Mouse (Mus musculus) adrenal gland, postnatal 4 days (tissue): Measurements from ENCODE around the gene Stard5. TPM values are rescaled to one million over a fixed set of nuclear protein-coding genes. Genes with fewer than 3 reads are reported as not detected.

Experiments
- DNase-seq, 2 experiments: peaks; one replicate each; pipeline ENCODE4 v3.0.0; 2021 to 2022; ENCODE audit warnings: low spot score in 2 of 2, mixed read lengths in 2 of 2
- total RNA-seq, 2 experiments: library from RNA; stranded (reverse); gene quantifications; 2 replicates each; pipeline ENCODE4 v1.2.3; 2021

The Stard5 gene
- total RNA-seq, 2 experiments from 2014 or later: 28.3 to 28.9 TPM

DNA sequence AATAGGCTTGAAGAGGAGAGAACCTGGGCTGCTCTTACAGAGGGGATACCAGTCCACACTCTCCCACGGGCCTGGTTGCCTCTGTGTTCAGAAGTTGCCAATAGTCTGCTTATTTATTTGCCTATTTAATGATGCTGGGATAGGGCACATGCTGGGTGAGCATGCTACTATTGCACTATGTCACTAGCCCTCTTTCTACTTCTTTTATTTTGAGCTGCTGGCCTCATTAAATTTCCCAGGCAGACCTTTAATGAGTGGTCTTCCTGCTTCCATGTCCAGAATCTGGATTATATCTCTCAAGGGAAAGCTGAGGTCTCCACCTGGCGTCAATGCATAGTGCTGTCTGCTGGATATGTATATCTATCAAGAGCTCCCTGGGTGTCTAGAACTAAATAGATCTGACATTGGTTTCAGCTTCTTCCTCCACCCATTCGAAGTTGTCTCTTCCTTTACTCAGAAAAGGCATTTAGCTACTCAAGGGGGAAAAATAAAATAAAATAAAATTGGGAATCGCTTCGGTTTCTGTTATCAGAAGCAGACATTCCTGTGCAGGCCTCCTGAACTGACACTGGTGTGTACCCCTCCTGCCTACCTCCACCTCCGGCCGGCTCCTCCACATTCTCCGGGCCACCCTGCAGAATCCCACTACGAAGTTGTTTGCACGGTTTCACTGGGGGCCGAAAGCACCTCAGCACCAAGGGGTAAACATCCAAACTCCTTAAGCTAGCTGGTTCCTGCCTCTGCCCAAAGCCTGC, 509 bp upstream of the Stard5 start:
- no peak for DNase-seq

DNA sequence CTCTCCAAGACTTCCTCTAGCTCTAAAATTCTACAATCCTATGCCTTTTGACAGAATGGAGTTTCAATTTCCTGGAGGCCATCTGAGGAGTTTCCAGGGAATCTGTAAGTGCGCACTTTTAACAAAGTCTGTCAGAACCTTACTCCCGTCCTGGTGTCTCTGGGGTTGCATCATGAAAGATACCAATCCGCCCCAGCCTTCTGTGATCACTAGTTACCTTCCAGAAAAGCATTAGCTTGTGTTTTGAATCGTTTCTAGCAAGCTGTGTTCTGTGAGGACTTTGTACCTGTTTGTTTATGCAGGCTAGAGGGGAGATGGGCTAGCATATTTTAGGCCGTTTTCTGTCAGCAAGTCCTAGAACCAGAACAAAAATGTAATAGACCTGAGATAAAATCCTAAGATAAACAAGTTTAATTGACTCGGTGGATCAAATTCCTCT, 942 bp downstream of the Stard5 start:
- no peak for DNase-seq

DNA sequence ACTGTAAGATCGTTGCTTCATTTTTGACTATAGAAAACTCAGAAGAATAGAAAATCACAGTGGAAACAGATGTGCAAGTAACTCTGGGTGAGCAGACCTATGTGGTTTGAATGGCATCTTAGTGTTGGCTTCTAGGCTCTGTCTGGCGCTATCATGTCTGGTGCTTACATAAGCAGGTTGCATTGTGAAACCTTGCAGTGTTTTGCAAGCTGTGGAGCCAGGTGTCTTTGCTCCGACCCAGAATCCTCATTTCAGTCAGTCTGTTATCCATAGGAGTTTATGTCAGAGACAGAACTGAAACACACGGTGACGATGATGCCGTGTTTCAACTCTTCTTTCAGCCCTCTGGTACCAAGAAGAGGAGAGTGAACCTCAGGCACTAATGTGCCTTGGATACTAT, 2.1 kb downstream of the Stard5 start:
- DNase-seq: no peak

DNA sequence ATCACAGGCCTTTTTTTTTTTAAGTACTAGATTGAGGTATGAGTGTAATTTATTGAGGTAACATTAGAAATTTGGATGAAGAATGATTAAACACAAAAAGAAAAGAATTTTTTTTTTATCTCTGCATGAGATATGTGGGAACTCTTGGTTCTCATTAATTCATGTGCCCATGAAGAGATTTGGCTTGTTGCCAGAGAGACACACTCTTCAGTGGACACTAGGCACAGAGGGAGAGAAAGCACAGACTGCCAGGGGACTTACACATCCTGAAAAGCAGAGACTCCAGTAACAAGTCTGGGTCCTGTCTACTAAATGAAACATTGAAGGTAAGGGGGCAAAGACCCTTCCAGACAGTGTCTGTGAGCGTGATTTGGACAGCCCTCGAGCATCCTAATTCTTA, 4.0 kb downstream of the Stard5 start:
- no peak for DNase-seq

DNA sequence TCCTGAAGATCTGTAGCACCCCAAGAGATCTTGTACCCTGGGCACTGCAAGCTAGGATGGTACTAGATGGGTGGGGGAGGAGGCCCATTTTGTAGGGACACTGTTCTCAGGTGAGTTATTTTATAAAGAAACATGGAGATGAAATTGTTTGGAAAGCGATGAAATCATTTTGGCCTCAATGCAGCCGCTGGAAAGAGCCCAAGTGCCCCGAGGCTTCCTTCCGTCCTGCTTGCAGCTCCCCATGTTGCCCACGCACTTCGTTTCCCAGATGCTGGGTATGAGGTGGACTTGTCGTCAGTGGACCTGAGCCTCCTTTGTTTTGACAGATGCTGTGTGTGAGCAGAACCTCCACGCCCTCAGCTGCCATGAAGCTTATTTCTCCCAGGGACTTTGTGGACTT, 4.7 kb downstream of the Stard5 start:
- DNase-seq: no peak

DNA sequence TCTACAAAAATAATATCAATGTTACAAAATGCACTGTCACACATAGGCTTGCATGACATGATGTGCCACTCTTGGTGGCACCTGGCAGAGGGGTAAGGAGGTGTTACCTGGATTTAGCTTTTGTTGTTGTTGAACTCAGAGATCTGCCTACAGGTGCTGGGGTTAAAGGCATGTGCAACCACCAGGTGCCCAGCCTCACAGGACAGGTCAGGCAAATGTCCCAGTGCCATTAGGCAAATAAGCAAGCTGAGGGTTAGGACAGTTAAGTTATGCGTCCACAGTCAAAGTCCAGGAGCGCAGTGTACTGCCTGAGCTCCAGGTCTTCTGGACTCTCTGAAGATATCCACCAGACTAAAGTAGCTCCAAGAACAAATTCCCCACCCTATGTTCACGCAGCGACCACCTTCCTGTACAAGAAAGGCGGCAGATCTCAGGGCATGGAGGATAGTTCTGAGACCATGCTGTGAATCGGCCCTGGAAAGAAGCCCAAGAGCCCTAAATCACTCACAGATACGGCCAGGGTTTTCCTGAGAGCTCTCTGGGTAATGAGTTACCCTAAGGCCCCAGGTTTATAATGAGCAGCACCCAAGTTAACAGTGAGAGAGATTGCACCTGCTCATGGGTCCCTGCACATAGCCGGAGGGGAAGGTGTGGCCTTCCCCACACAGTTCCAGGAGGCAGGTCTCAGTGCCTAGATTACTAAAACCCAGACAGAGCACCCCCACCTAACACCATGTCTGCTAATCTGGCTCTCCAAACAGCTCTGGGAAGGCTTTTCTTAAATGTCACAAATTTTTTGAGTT, 6.2 kb downstream of the Stard5 start:
- no peak for DNase-seq

DNA sequence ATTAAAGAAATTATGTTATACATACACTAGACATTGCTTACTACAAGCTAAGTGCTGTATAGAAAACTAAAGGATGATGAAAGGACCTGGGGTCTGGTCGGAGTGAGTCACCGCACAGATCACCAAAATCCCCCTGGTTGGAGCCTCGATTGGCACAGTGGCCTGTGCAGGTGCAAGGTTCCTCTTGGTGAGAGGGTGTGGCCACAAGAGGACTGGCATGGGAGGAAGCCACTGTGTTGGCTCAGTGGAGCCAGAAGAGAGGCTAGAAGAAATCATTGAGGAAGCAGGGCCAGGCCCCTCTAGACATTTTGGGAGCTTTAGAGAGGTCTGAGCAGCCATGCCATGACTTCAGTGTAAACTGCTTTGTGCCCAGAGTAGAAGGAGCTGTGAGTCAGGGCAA, 7.3 kb downstream of the Stard5 start:
- no peak for DNase-seq

DNA sequence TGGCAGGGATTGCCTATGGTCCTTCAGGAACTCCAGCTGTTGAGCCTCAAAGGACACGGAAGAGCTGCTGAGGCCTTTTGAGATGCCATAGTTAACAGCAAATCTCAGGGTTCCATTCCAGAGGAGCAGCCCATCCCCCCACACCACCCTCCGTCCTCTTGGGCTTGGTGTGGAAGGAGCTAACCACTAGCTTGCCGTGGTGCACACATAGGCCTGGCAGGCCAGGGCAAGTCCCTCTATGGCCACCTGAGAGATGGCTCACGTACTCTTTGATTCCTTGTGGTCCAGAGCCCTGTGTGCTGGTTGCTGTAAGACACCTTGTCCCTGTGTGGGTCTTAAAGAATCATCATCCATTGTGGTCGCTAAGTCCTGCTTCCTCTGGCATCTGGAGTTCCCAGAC, 8.8 kb downstream of the Stard5 start:
- no peak for DNase-seq

DNA sequence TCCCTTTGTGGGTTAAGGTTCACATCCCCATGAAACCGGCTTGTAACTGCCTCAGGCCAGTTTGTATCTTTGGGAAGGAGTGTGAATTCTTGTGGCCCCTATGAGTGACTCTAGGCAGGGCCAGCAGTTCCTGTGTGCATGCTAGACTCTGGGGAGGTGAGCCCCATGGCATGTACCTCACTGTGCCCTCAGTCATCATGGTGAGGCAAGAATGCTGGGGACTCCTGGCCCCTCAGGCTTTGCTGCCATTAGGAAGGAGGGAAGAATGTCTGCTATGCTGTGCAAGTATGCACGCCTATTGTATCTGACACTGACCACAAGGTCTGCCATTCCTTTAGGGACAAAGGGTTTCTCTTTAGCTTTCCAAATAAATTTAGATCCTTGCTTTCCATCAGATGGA, 9.4 kb downstream of the Stard5 start:
- DNase-seq: no peak

DNA sequence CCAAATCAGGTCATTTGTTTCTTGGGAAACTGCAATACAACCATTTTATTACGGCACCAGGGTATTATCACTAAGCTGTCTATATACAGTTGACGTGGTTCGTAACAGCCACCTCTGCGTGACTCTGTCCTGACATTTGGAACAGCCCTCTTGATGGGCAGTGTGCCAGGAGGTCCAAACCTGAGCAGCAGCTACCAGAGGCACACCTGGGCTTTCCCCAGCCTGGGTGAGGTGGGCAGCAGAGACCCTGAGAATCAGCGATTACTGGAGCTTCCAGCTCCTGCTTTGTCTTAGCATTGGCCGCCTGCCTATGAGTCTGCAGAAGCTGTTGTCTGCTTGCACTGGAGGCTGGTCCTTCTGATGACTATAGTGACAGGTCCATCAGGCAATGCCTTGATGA, 11.8 kb downstream of the Stard5 start:
- DNase-seq: no peak

DNA sequence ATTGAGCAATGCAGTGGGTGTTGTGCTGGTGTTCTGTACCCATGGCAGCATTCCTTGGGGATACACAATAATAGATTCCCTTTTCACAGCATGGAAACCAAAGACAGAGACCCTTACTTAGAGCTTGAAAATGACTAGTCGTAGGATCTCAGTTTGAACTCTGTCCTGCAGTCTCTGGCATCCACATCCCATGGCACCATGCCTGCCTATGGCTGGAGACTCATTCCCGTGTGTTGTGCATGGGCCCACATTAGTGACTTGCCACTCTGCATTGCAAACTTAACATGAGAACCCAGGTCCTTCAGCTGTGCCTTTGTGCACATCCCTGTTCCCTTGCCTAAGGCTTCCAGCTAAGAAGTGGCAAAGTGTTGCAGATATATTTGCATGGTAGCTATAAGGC, 13.0 kb downstream of the Stard5 start:
- no peak for DNase-seq

DNA sequence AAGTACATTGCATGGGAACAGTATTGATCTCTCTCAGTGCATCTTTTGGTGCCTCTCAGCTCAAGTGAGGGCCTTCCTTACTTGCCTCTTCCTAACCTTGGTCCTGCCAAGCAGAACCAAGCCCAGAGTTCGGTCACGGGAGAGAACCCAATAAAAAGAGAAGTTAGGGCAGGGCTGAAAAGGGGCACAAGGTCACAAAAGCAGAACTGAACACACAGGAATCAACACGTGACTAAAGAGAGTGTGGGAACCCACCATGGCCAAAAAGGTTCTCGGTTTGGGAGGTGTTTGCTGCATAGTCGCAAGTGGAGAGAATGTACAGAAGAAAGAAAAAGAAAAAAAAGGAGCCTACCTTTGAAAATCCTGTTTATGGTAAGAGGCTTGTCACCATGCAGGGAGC, 13.7 kb downstream of the Stard5 start:
- DNase-seq: no peak

DNA sequence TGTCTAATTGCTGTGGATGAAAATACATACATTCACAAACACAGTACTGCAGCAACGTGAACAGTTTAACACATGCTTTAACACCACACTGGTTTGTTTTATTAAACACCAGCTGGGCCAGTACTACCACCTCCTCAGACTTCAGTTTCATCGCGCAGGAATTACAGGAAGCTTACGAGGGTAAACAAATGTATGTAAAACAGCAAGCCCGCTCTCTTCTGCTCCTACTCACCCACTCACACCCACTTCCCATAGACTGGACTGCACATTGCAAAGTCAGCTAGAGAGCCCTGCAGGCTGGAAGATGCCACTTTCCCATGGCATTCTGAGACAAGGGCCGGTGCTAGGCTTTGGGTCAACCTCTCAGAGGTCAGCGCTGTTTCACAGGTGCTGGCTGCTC, 17.0 kb downstream of the Stard5 start:
- no peak for DNase-seq

DNA sequence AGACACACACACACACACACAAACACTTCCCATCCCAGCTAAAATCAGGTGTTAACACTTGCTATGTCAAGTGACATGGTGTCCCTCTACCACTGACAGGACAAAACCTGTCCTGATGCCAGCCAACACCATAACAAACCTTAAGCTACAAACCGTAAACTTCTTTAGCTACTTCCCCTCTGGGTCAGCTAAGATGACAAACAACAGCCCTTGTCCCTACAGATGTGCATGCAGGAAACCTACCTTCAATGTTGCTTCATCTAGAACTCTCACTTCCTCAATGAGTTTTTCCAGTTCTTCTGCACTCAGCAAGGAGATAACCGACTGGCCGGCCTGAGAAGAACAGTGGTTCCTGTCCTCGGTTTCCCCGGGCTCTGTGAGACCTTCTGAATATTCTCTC, 18.9 kb downstream of the Stard5 start:
- no peak for DNase-seq

DNA sequence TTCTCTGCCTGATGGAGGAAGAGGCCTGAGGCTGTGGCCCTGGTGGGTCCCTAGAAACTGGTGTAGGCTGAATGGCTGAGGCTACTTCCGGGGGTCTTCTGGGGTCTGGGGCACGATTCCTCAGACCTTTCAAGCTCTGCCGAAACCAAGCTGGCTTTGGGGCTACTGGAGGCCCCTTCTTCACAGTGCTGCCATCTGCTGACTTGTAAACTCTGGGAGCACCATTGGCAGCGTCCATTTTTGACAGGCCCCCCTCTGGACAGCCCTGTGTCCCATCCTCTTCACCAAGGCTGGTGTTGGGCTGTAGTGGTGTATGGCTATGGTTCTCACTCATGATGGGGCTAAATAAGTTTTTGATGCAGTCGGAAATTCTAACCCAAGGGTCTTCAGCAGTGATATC, 20.7 kb downstream of the Stard5 start:
- no peak for DNase-seq

DNA sequence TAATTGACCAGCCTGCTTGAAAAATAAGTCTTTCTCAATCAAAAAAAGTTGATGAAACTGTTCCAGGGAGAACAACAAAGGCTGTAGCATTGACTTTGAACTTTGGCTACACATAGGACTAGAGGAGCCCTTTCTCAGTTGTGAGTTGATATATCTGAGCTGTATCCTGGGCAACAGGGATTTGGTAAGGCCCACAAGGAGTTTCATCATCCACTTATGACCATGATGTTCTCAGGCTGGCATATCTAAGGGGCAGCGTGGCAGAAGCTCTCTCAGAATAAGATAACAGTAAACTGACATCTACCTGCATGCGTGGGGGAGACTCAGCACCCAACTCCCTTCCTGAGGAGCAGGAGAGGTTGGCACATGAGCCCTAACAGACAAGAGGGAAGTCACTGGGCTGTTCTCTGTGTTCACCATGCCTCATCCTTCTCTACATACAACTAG, 21.9 kb downstream of the Stard5 start:
- no peak for DNase-seq

DNA sequence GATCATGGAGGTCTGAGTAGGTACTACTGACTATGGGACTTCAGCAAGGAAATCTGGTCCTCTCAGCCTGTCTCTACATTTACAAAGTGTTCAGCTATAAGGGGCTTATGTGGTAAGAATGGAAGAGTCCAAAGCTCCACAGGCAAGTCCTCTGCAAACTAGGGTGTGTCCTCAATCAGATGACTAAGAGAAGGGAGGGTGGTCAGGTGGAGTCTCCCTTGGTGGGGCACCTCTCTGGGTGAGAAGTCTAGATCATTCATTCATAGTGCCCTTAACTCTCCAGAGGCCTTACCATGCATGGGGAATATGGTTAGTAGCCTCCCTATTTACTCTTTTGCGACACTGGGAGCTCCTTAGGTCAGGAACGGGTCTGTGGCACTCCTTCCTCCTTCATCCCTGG, 22.4 kb downstream of the Stard5 start:
- DNase-seq: no peak

DNA sequence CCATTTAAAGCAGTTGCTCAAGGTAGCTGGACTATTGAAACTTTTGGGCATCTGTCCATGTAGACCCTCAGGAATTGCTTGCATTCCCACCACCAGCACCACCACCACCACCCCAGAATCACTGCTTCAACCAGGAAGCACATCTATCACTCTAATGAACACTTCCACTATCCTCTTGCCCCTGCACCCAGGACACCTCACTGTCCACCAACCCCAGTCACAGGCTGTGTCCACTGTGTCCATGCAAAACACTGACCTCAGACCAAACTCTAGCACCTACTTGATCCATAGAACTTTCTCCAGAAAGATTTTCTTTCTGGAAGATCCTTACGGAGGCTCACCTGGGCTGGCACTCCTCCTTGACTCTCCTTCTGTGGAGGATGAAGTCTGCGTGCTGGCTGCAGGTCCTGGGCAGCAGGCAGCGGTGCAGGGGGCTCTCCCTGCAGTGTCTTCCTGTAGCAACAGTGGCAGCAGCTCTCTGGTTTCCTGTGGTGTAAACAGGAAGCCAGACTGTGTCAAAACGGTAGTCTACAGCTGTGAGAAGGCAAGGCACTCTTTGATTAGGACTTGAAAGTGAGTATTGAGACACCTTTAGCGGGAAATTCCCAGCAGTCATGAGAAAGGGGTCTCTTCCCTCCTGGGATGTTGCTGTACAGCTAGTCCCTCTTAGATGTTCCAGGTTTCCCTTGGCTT, 23.3 kb downstream of the Stard5 start:
- DNase-seq: no peak

DNA sequence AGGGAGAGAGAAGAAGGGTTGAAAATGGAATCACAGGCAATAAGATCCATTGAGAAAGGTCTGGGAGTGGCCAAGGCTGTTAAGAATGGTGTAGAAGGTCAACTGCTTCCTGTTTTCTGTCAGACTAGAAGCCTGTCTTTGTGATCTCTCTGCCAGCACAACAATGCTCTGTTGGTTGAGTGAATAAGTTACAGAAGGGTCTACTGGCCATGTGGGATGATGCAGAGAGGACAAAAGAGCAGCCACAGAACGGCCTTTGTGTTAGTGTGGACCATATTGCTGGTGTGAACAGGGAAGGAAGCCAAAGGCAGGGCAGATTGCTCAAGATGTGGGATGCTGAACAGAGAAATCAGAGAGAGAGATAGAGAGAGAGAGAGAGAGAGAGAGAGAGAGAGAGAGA, 27.0 kb downstream of the Stard5 start:
- DNase-seq: no peak

DNA sequence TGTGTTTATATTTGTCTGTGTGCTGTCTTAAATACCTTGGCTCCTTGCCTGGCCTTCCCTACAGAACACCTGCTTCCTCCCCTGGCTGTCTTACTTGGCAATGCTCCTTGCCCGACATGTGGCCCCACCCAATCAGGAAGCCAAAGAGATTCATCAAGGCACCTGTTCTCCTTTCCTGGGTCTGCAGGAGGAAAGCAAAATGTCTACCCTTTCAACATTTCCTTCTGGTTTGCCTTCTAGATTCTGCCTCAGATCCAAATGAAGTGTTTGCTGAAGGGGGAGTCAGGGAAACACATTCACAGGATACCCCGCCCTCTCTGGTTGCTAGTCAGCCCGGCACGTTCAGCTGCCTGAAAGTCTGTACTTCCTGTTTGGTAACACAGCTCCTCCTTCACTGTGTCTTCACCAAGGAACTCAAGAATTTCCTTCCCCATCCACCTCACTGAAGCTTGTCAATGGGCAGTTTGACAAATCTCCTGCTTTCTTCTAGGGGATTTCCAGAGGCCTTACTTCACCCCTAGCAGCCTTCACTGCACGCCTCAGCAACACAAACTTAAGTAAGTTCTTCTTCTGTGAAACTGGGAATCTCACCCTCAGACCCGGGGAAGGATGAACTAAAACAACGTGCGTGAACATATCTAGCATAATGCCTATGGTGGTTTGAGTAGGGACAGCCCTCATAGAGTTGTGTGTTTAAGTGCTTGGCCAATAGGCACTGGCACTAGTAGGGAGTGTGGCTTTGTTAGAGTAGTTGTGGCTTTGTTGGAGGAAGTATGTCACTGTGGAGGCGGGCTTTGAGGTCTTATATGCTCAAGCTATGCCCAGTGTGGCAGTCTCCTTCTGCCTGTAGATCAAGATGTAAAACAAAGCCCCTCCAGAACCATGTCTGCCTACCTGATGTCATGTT, 27.7 kb downstream of the Stard5 start:
- no peak for DNase-seq

DNA sequence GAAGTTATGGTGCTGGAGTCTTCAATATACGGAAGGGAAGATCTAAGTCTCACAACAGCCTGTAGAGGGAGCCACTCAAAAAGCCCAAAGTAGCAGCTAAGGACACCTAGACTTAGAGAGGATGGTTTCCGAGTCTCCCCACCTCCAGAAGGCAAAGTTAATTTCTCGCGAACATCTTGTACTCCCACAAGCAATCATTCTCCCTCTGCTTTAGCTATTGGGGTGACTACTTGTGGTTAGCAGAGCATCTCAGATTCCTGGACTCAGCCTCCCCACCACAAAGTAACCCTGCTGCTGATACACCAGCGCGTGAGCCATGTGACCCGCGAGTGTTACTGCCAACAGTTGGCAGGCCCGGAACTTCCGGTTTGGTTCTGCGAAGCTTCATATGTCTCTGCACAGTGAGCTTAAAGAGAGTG, 28.5 kb downstream of the Stard5 start:
- DNase-seq: no peak
